In genomic region chr5:114024885-114025284, GRCm38 (mm10) we compare ENCODE assay signal across 10 mouse cellular contexts. TPM values are rescaled to one million over a fixed set of nuclear protein-coding genes. Genes with fewer than 3 reads are reported as not detected.
A peak's percentile ranks its signal among the peaks of the same experiment; 100 is the strongest.
DNase-seq lines count a peak whose midpoint lies in the region; ATAC-seq and TF ChIP-seq lines count a peak whose summit lies in the region.
"Had no signal": no experiment of that assay in that cellular context is flagged by ENCODE, and none has a peak within 500 bp of the region (broad histone marks: within the 10 kb centered on the region; RNA-seq: fewer than 3 reads in every experiment).

No protein-coding gene starts in this region.

- no peak overlapping the region for H3K4me3 ChIP-seq in lung, embryonic 14.5 days (ENCODE audit: low read depth, low read length)
- no peak overlapping the region for H3K4me3 ChIP-seq in embryonic facial prominence, embryonic 14.5 days (ENCODE audit: low read depth, low read length)
- H3K4me3 ChIP-seq in intestine, embryonic 15.5 days (replicated peaks), result no peak overlapping the region
- no peak overlapping the region for H3K4me3 ChIP-seq in stomach, embryonic 15.5 days (replicated peaks)
- no peak overlapping the region for H3K4me3 ChIP-seq in layer of hippocampus, adult 2 months
- H3K4me3 ChIP-seq: midbrain, embryonic 12.5 days had no signal

- H3K27me3 ChIP-seq in lung, embryonic 14.5 days (ENCODE audit: insufficient read depth, low read length), result no peaks in the 10 kb centered on the region
- H3K27me3 ChIP-seq in embryonic facial prominence, embryonic 14.5 days (replicated peaks; ENCODE audit: control insufficient read depth, insufficient read depth, low read length), result no peaks in the 10 kb centered on the region
- no peaks in the 10 kb centered on the region for H3K27me3 ChIP-seq in intestine, embryonic 15.5 days (replicated peaks)
- H3K27me3 ChIP-seq in stomach, embryonic 15.5 days (replicated peaks), result no peaks in the 10 kb centered on the region
- H3K27me3 ChIP-seq: midbrain, embryonic 12.5 days had no signal

- no peak overlapping the region for H3K4me2 ChIP-seq in lung, embryonic 14.5 days
- H3K4me2 ChIP-seq in embryonic facial prominence, embryonic 14.5 days (ENCODE audit: low read depth, low read length), result no peak overlapping the region
- H3K4me2 ChIP-seq in intestine, embryonic 15.5 days (replicated peaks), result no peak overlapping the region
- peak overlapping the region; percentile 23; the same call in 1 of the 2 replicates for H3K4me2 ChIP-seq in stomach, embryonic 15.5 days
- H3K4me2 ChIP-seq: midbrain, embryonic 12.5 days had no signal

- 11% methylated on average over 10 of the region's 10 CpGs for WGBS in lung, embryonic 14.5 days
- 8% methylated on average over 8 of the region's 10 CpGs for WGBS in embryonic facial prominence, embryonic 14.5 days
- WGBS in intestine, embryonic 15.5 days, result 14% methylated on average over 10 of the region's 10 CpGs
- 8% methylated on average over 10 of the region's 10 CpGs for WGBS in stomach, embryonic 15.5 days

- H3K4me1 ChIP-seq in lung, embryonic 14.5 days (ENCODE audit: insufficient read depth), result 0 out of 2 replicates have a peak, but pooled peaks cover 4% of the 10 kb centered on the region
- no peaks in the 10 kb centered on the region for H3K4me1 ChIP-seq in embryonic facial prominence, embryonic 14.5 days (ENCODE audit: control insufficient read depth, insufficient read depth, low read length)
- H3K4me1 ChIP-seq in intestine, embryonic 15.5 days (replicated peaks), result 0 out of 2 replicates have a peak, but pooled peaks cover 2% of the 10 kb centered on the region
- peaks cover 3% of the 10 kb centered on the region; the same call in 1 of the 2 replicates for H3K4me1 ChIP-seq in stomach, embryonic 15.5 days

- H3K36me3 ChIP-seq in lung, embryonic 14.5 days (ENCODE audit: insufficient read depth), result no peaks in the 10 kb centered on the region
- no peaks in the 10 kb centered on the region for H3K36me3 ChIP-seq in embryonic facial prominence, embryonic 14.5 days (ENCODE audit: control insufficient read depth, insufficient read depth, low read length)
- H3K36me3 ChIP-seq in intestine, embryonic 15.5 days, result no peaks in the 10 kb centered on the region
- no peaks in the 10 kb centered on the region for H3K36me3 ChIP-seq in stomach, embryonic 15.5 days
- H3K36me3 ChIP-seq: midbrain, embryonic 12.5 days had no signal

- H3K27ac ChIP-seq in lung, embryonic 14.5 days (ENCODE audit: low read depth), result no peak overlapping the region
- no peak overlapping the region for H3K27ac ChIP-seq in embryonic facial prominence, embryonic 14.5 days (replicated peaks; ENCODE audit: low read depth, low read length)
- H3K27ac ChIP-seq in intestine, embryonic 15.5 days, result no peak overlapping the region
- H3K27ac ChIP-seq in stomach, embryonic 15.5 days, result no peak overlapping the region
- H3K27ac ChIP-seq in layer of hippocampus, adult 2 months, result no peak overlapping the region
- H3K27ac ChIP-seq: midbrain, embryonic 12.5 days had no signal

- no peak overlapping the region for H3K9ac ChIP-seq in lung, embryonic 14.5 days
- H3K9ac ChIP-seq in embryonic facial prominence, embryonic 14.5 days (ENCODE audit: low read depth, low read length), result no peak overlapping the region
- no peak overlapping the region for H3K9ac ChIP-seq in intestine, embryonic 15.5 days
- H3K9ac ChIP-seq in stomach, embryonic 15.5 days, result no peak overlapping the region
- H3K9ac ChIP-seq: midbrain, embryonic 12.5 days had no signal

- no peak for ATAC-seq in lung, embryonic 14.5 days (ENCODE audit: insufficient read depth)
- no peak for ATAC-seq in embryonic facial prominence, embryonic 14.5 days (ENCODE audit: low read depth)
- ATAC-seq in intestine, embryonic 15.5 days, result peak; percentile 57
- no peak for ATAC-seq in stomach, embryonic 15.5 days (ENCODE audit: insufficient read depth, low FRiP score, low read depth)

- peak; percentile 23 for DNase-seq in lung, embryonic 14.5 days
- DNase-seq in lung, postnatal 4 days, result no peak
- DNase-seq in embryonic facial prominence, embryonic 14.5 days (ENCODE audit: low spot score), result peak; percentile 4
- DNase-seq in layer of hippocampus, adult 2 months (ENCODE audit: low spot score in 2 of 2), result no peak
- no peak for DNase-seq in cerebellum, postnatal 14 days

- no peaks in the 10 kb centered on the region for H3K9me3 ChIP-seq in lung, embryonic 14.5 days (ENCODE audit: low read depth, low read length)
- no peaks in the 10 kb centered on the region for H3K9me3 ChIP-seq in embryonic facial prominence, embryonic 14.5 days (ENCODE audit: control insufficient read depth, low read length)
- no peaks in the 10 kb centered on the region for H3K9me3 ChIP-seq in intestine, embryonic 15.5 days
- no peaks in the 10 kb centered on the region for H3K9me3 ChIP-seq in stomach, embryonic 15.5 days
- H3K9me3 ChIP-seq: midbrain, embryonic 12.5 days had no signal

- no peak for TF ChIP-seq CTCF in lung, embryonic 14.5 days (IDR thresholded peaks at IDR 0.05; ENCODE audit: low read depth)
- no peak for TF ChIP-seq CTCF in layer of hippocampus, adult 2 months (conservative IDR thresholded peaks at IDR 0.05)

RNA-seq across cellular contexts. Expression of gene Dao, which starts 21.4 kb away (rescaled TPM):
- polyA plus RNA-seq in lung, embryonic 14.5 days (2014; fragmentation: Nextera tagmentation; extraction: Ambion mirVana), result not detected in 2 replicates
- polyA plus RNA-seq in embryonic facial prominence, embryonic 14.5 days (2014; fragmentation: Nextera tagmentation; extraction: Ambion mirVana), result not detected in 2 replicates
- 13.8 and 17.1 TPM in 2 replicates for polyA plus RNA-seq in intestine, embryonic 15.5 days (2015; fragmentation: Nextera tagmentation; extraction: Ambion mirVana)
- polyA plus RNA-seq in stomach, embryonic 15.5 days (2015; fragmentation: Nextera tagmentation; extraction: Ambion mirVana), result 3.4 and 5.0 TPM in 2 replicates
- not detected for total RNA-seq in layer of hippocampus, adult 2 months (2021)
- total RNA-seq: heart, postnatal 25 days; left cerebral cortex, postnatal 36 days had no signal
- polyA plus RNA-seq: midbrain, embryonic 12.5 days had no signal

RNA-seq across cellular contexts. Expression of gene Ssh1, which starts 31.2 kb away (rescaled TPM):
- 25.0 and 29.9 TPM in 2 replicates for polyA plus RNA-seq in lung, embryonic 14.5 days (2014; fragmentation: Nextera tagmentation; extraction: Ambion mirVana)
- polyA plus RNA-seq in embryonic facial prominence, embryonic 14.5 days (2014; fragmentation: Nextera tagmentation; extraction: Ambion mirVana), result 16.5 and 17.1 TPM in 2 replicates
- 10.1 and 11.8 TPM in 2 replicates for polyA plus RNA-seq in intestine, embryonic 15.5 days (2015; fragmentation: Nextera tagmentation; extraction: Ambion mirVana)
- 13.3 and 13.7 TPM in 2 replicates for polyA plus RNA-seq in stomach, embryonic 15.5 days (2015; fragmentation: Nextera tagmentation; extraction: Ambion mirVana)
- total RNA-seq in layer of hippocampus, adult 2 months (2021), result 10 to 100 TPM; 25.8 to 28.1 TPM

RNA-seq across cellular contexts. Expression of gene Usp30, which starts 40.4 kb away (rescaled TPM):
- 10.7 and 10.8 TPM in 2 replicates for polyA plus RNA-seq in lung, embryonic 14.5 days (2014; fragmentation: Nextera tagmentation; extraction: Ambion mirVana)
- polyA plus RNA-seq in embryonic facial prominence, embryonic 14.5 days (2014; fragmentation: Nextera tagmentation; extraction: Ambion mirVana), result 10.1 and 11.3 TPM in 2 replicates
- 10.3 and 10.5 TPM in 2 replicates for polyA plus RNA-seq in intestine, embryonic 15.5 days (2015; fragmentation: Nextera tagmentation; extraction: Ambion mirVana)
- 8.3 and 11.4 TPM in 2 replicates for polyA plus RNA-seq in stomach, embryonic 15.5 days (2015; fragmentation: Nextera tagmentation; extraction: Ambion mirVana)
- 10 to 100 TPM; 37.8 to 39.0 TPM for total RNA-seq in layer of hippocampus, adult 2 months (2021)

Comparison
In these comparisons a context has a peak if more than half of its experiments do, and no peak if none do; other contexts are left out.
1. DNase-seq: peak in lung, embryonic 14.5 days (single experiment) and embryonic facial prominence, embryonic 14.5 days (single experiment); none in lung, postnatal 4 days (0 of 2), layer of hippocampus, adult 2 months (0 of 2) and cerebellum, postnatal 14 days (0 of 2).